Mouse (Mus musculus) heart, adult 9 months (tissue): ENCODE data around the gene Samd1.

Experiments
- DNase-seq, 2 experiments: peaks; one replicate each; pipeline ENCODE4 v3.0.0; 2022; ENCODE audit warnings: low spot score in 2 of 2

The Samd1 gene

DNA sequence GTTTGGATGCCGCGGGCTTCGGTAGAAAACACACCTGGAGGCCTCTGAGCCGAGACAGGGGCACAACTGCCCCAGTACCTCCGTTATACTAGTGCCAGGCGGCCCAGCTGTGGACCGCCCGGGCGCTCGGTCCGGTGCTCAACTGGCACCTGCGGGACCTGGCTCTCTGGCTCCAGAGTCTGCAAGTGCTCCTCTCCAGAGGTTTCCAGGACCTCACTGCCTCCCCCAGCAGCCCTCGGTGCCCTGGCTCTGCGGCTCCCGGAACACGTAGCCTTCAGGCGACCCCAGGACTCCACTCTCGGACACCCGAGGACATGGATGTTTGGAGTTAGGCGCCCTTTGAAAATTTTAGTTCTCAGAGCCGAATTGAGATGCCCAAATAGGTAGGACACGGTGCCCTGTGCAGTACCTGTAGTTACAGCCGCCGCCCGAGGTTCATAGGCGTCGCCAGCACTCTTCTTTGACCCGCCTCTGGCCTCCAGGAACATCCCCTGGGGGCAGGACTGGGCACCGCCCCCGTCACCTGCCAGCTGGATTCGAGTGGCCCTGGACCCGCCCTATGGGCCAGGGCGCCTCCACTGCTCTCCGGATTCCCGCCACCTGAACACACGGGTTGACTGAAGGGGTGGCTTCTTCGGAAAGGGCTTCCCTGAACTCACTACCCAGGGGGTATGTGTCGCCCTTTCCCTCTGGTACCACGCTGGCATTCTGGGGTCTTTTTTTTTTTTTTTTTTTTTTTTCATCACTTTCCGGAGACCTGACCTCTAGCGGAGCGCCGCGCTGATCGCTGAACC lies 14.4 kb downstream of the Samd1 start, which contains the start of gene 2210011C24Rik:
Gene 2210011C24Rik (minus strand): TSS at position 467 of the 794 bp plus-strand sequence.
- DNase-seq = no peak

DNA sequence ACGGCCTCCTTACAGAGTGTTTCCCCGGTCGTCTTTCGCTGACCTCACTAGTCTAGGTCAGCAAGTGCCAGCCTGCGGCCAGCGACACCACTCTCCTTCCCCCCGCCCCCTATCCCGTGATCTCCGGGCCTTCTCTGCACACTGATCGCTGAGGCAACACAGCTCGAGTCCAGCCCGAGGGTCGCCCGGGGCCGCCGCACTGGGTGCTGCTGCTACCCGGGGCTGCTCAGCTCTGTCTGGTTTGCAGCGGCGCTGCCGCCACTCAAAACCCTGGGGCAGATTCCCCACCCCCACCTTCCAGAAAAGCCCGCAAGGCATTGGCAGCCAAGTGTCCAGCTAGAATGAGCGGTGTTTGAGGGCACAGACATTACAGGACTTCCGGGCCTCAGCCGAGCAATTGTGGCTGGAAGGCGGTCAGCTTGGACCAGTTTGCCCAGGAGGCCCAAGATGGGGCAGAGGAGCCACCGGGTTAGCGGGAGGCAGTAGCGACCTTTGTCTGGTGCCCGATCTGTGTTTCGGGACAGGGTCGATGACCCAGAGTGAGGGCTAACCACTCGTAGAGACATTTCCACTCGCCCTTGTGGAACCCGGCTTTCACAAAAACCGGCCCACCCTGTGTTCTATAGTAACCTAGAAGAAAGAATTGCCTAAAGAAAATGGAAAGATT lies 15.2 kb downstream of the Samd1 start:
- DNase-seq = no peak

DNA sequence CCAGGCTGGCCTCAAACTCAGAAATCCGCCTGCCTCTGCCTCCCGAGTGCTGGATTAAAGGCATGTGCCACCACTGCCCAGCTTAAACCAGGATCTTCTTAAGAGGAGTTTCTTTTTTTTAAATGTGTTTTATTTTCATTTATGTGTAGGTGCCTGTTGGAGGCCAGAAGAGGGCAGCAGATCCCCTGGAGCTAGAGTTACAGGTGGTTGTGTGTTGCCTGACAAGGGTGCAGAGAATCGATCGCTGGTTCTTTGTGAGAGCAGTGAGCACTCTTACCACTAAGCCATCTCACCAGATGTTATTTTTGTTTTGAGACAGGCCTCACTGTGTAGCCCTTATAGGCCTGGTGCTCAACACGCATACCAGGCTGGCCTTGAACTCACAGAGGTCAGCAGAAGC lies 18.4 kb downstream of the Samd1 start:
- no peak for DNase-seq

DNA sequence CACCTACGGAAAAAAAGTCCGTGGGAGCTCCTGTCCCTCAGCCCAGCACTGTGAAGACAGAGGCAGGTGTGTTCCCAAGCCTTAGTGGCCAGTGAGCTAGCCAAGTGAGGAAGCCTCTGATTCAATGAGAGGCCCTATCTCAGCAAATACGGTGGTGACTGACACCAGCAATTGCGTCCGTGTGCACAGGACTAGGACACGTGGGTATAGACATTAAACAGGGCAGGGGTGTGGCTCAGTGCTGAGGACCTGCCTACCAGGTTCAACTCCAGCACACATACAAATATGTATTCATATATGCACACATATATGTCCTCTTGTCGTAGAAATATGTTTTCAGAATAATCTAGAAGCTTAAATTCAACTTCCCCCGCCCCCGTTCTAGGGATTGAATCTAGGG lies 22.3 kb downstream of the Samd1 start:
- no peak for DNase-seq

DNA sequence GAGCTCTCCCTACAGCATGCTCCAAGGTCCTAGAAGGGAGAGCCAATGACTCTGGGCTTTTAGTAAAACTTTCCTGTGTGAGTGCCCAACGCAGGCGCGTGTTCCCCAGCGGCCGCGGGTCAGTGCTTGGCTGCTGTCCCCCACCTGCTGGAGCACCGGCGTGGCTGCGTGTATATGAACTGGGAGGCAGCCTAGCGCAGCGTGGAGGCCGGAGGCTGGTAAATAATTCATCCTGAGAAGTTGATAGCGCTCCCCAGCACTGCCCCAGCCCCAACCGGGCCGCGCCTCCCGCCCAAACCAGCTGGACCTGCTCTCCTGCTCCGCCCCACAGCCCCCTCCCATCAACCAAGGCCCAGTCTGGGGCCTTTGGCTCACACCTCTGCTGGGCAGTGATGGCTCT lies 23.6 kb downstream of the Samd1 start, which contains the start of gene Palm3:
Gene Palm3 (plus strand): TSS at position 376 of the 400 bp plus-strand sequence.
- no peak for DNase-seq

DNA sequence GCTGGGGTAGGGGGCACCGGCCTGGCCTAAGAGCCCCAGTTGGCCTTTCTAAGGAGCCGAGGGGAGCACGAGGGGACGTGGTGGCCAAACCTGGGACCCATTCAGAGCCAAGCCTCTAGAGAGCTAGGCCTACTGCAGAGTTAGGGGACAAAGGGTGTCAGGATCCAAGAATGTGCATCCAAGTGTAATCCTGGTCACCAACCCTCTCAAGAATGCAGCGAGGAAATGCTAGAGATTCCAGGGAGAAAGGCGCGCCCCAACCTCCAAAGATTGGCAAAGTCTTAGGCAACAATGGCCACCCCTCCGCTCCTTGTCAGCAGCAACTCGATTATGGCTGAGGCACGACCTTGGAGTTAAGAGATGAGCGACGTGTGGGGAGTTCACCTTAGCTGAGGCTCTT lies 24.1 kb downstream of the Samd1 start:
- DNase-seq = no peak

DNA sequence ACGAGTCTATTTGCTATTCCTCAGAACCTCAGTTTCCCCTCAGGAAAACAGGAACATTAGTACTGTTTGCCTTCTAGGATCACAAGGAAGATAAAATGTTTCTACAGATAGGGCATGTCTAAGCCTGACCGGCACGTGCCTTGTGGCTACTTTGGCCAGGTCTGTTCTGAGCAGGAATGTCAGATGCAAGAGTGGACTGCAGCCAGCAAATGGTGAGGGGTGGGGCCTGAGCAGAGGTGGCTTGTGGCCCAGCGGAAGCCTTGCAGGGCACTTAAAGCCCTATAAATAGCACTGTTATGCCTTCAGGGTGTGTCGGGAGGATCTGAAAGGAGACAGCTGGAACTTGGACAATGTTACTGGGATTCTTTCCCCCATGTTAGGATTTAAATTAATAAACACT lies 25.6 kb downstream of the Samd1 start:
- DNase-seq = peak; percentile 80 to 85

DNA sequence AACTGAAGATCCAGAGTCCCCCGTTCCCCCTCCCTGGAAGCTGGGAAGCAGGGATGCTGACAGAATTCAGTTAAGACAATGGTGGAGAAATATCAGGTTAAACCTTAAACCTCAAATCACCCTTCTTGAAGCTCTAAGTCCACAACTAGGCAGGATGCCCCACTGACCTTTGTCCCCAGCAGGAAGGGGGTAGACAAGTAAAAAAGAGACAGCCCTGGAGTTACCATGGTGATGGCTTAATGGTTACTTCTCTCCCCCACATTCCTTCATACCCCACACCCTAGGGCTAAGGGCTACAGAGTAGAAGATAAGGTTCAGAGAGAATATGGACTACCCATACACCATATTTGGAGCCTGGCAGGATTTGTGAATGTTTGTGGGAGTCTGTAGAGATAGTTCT lies 26.2 kb downstream of the Samd1 start:
- no peak for DNase-seq

DNA sequence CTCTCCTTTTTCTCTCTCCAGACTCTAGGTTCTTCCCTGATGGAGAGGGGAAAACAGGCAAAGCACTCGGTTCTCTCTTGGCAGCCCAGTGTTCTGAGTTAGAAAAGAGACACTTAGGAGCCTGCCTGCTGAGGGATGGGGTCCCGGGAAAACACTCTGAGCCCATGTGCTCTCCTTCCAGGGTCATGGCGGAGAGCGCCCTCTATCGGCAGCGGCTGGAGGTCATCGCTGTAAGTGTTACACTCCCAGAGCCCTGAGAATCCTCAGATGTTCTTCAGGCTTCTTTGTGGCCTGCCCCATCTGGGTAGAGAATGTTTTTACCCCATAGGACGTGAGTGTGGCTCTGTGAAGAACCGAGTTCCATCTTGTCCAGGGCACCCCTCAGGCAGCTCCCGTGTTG lies 26.7 kb downstream of the Samd1 start:
- no peak for DNase-seq

DNA sequence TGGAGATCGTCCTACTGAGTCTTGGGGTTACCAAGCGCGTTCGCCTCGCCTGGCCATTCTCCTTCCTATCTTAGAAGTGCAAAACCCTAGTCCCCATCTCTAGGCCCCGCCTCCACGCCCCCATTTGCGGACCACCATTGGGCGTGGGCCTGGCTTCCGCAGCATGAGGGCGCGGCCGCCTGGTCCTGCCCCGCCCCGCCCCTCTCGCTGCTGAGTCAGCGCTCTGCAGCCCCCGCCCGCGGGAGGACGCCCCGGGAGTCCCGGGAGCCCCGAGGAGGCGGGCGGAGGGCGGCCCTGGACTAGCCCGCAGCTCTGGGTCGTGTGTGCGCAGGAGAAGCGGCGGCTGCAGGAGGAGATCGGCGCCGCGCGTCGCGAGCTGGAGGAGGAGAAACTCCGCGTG lies 28.4 kb downstream of the Samd1 start:
- no peak for DNase-seq

DNA sequence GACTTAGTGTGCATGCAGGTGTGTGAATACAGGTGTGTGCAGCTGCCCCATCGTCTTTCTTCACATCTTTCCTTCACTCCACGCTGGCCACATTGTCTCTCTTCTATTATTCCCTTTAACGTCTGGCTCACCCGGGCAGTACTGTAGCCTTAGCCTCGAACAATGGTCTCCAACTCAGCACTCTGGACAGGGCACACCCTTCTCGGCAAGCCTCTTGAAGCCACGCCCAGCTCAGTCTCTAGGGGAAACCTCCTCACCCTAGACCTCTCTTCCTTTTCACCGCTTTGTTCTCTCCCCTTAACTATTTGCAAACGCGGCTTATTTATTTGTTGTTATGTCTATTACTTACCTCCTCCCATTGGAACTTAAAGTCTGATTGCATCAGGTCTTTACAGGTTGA lies 30.0 kb downstream of the Samd1 start:
- DNase-seq = no peak

DNA sequence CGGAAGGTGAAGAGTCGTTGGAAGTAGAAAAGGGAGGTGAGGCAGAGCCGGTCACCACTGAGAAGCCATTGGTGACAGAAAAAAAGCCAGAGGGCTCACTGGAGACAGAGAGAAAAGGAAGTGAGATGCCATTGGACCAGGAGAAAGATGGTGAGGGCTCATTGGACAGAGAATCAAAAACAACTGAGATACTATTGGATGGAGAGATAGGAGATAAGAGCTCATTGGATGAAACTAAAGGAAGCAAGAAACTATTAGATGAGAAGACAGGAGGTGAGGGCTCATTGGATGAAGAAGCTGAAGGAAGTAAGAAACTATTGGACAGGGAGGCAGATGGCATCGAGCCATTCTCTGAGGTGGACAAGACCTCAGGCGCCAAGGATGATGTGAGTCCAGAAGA lies 31.8 kb downstream of the Samd1 start:
- DNase-seq = no peak

DNA sequence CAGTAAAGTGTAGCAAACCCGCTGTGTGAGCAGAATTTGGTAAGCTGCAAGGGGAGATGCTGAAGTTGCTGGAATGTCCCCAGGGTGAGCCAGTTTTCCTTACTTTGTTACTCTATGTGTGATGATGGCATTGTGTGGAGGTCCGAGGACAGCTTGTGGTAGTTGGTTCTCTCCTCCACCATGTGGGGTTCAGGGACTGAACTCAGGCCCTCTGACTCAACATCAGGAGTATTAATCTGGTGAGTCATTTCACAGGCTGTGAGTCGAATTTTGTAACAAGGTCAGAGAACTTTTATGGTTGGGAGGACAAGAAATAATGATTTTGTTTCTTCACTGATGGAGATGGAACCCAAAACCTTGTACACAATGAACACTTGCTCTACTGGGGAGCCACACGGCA lies 35.3 kb downstream of the Samd1 start:
- no peak for DNase-seq

DNA sequence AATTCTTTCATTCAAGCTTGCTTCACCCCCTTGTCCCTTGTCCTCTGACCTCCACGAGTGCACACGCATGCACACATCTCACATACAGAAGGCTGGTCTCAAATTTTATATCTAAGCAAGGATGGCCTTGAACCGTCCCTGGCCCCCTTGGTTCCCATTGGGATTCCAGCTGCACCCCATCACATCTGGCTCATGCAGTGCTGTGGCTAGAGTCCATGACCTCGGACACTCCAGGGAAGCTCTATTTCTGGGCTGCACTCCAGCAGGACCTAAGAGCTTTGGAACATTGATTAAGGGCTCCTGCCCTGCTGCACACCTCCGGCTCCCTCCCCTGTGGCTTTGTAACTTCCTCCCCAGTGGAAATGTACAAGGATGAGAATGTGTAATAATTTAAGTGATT lies 40.5 kb downstream of the Samd1 start:
- DNase-seq = peak; percentile 49 to 72

DNA sequence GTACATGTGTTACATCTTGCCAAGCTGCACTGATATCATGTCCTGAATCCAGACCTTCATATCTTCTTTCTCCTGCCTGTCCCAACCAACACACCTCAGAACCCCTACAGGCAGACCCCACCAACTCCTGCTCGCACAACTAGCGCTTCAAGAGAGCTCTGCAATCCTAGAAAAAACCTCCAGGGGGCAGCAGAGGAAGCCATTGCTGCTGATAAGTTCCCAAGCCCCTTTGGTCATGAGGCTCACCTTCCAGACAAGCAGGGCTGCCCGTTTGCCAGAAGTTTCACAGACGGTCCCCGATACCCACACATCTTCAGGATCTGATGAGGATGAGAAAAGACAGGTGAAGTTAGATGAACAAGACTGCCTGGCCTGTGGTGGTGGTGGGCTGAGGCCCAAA lies 41.6 kb downstream of the Samd1 start:
- DNase-seq = peak; percentile 46 to 76

DNA sequence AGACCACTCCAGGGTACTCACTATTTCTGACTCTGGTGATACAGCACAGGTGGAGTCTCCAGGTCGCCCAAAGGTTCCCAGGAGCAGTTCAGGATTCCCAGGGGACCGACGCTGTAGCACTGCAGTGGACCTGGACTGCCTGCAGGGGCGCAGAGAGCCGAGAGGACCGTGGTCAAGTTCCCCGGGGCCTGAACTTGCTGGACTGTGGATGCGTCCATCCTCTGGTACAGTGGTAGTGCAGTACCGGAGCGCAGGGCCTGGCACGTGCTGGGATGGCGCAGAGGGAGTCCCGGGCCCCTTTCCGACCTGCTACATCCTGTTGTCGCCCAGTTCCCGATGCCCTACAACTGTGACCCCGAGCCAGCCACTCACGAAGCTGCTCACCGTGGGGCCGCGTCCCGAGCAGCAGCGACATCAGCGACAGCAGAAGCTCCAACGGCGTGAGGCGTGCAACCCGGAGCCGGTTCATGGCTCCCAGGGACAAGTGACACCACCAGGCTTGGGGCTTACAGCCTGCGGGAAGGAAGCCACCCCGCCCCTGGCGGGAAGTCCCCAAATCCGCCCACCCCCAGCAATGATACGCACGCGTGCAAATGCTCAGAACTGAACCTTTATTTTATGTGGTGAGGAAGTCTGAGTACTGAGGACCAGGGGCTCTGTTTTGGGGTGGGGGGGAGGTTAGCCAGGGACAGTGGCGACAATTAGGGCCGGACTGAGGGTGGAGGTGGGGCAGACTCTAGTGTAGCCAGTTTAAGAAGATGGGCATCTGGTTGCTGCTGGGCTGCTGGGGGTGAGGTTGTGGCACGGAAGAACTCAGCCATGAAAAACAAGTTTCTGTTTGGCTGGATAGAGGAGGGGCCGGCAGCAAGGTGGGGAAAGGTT lies 44.8 kb downstream of the Samd1 start, which contains the start of gene Il27ra:
Gene Il27ra (minus strand): TSS at position 524 of the 882 bp plus-strand sequence.
- peak; percentile 66 to 73 for DNase-seq

DNA sequence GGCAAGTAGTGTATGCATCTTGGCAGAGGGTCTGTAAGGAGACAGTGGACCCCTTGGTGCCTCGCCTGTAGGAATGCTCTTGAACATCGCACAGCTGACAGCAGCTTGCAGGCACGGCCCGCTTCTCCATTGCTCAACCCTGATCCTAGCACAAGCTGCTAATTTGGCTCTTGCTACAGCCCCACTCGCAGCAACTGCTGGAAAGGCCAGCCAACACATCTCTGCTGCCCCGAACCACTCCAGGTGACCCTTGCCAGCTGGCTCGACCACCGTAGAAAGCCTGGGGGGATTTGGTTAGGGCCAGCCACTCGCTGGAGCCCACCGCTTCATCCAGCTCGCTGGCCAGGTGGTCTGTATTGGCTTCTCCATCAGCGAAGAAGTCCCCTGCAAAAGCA lies 45.5 kb downstream of the Samd1 start:
- peak; percentile 42 to 54 for DNase-seq

DNA sequence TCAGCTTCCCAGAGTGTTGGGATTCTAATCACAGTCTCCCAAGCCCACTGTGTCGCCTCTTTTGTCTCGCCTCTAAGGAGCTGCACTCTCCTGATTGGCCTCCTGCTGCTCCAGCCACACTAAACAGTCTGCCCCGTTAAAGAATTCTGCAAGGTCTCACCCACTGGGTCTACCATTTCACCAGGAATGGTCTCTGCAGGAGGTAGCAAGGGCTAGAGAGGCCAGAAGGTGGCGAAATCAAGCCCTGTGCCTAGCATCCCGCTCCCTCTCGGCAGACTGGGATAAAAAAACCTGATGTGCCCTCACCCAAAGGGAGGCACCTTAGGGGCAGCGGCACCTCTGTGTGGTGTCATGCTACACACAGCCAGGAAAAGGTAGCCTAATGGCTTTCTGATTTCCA lies 46.6 kb downstream of the Samd1 start:
- DNase-seq = no peak

DNA sequence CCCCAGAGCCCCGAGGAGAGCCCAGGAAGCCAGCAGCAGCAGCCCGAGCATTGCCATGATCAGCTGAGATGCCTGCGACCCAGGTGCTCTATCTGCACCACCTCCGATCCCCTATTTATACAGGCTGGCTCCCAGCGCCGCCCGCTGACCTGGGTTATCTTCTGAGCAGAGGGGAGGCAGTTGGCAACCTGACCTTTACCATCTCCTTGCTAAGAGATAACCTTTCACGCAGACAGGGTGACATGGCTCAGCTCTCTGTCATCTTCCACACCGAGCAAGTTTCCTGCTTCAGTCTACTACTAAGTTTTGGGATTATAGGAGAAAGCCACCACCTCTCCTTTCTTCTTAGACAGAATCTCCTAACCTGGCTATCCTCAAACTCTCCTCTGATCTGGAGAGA lies 47.4 kb downstream of the Samd1 start, which contains the start of gene Rln3:
Gene Rln3 (minus strand): TSS at position 101 of the 400 bp plus-strand sequence.
- no peak for DNase-seq

DNA sequence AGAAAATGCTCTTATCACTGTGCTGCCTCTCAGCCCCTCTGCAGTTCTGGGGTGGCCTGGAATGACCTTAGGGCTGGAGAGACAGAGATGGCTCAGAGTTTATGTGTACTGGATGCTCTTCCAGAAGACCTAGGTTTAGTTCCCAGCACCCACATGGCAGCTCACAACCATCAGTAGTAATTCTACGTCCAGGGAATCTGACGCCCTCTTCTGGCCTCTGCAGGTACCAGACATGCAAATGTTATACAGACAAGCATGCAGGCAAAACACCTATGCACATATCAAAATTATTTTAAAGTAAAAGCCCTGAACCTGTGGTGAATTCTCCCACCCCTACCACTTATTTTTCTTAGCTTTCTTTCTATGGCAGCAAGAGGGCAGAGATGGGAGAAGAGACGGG lies 49.0 kb downstream of the Samd1 start:
- DNase-seq = no peak

DNA sequence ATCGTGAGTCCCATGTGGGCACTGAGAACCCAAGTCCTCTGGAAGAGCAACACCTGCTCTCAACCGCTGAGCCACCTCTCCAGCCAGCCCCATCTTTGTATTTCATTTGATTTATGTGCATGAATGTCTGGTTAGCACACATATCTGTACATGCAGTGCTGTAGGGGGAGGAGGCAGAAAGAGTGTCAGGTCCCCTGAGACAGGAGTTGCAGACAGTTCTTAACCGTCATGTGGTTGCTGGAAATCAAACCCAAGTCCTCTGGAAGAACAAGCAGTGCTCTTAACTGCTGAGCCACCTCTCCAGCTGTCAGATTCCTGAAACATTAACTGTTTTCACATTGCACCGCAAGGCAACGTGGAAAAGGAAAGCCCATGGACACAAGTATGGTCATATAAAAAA lies 50.7 kb downstream of the Samd1 start:
- no peak for DNase-seq
